Mouse (Mus musculus) skeletal muscle tissue, adult 2 months (tissue): ENCODE results near the gene Map3k13.

Source experiments
- DNase-seq: peaks from one replicate; pipeline ENCODE4 v3.0.0-alpha.2; 2012; ENCODE audit warnings: low read depth, low spot score

Map3k13 gene

DNA sequence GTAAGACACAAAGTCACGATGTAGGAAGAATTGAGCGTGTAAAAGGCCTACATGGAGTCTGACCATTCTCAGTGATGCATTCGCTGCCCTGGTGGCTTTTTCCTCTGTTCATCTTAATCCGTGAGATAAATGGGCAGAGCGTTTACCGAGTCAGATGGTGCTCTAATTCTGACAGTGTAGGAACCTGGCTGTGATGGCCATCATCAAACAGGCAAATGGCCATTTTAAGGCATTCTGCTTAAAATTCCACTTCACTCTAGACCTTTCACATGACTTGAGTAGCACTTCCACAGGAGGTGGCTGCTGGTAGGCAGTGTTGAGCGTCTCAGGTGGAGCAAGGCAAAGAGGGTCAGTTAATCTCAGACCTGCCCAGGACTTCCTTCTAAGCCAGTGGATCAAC, 58.2 kb downstream of the Map3k13 start:
- DNase-seq, result no peak

GRCm38 (mm10) chr16:21853446-21853941, 59.3 kb downstream of the Map3k13 start:
- no peak for DNase-seq

DNA sequence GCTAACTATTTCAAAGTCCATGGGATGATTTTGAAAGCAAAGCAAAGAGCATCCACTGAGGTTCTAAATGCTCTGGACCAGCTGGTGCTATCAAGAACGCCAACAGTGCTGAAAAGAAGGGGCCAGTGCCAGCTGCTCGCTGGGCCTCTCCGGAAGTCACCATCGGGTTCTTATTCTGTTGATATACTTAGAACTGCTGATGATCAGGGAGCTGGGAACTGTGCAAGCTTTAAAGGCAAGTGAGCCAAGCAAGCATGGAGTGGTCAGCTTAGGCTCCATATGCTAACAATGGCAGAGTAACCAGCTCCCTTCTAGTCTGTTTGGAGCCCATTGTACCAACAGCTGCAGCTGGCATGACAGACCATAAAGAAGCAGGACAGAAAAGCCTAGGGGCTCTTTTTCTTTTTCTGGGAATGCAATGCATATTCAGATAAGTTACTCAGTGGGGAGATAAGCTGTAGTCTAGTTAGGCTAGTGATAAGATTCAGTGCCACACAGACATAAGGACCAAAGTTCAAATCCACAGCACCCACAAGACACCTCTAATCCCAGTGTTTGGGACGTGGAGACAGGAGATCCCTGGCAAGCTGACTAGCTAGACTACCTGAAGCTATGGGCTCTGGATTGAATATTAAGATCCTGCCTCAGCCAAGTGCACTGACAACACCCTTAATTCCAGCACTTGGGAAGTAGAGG, 60.6 kb downstream of the Map3k13 start:
- DNase-seq, result no peak

- no peak for DNase-seq
These were observed 62.0 kb downstream of the Map3k13 start for GRCm38 (mm10) chr16:21856134-21856533.

DNA sequence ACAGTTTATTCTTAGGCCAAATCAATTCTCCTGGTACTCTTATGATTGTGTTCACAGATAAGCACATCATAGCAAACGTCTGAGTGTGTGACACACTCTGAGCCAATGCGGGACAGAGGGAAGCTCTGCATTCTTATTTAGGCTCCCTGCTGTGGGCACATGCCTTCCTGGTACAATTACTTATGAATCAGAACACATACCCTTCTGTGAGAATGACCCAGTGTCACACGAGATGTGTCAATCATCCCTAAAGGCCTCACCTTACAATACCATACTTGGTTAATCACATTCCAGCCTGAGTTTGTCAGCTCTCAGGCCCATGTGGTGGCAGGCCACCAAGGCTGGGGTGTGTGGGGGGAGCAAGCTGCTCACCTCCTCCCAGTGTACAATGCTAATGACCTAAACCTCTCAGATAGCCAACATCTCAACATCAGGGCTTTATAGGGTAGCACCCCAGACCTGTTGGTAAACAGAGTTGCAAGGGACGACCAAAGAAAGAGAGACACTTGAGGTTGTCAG, 63.0 kb downstream of the Map3k13 start:
- no peak for DNase-seq

- DNase-seq, result no peak
These were observed 64.0 kb downstream of the Map3k13 start for GRCm38 (mm10) chr16:21858163-21858562.

DNA sequence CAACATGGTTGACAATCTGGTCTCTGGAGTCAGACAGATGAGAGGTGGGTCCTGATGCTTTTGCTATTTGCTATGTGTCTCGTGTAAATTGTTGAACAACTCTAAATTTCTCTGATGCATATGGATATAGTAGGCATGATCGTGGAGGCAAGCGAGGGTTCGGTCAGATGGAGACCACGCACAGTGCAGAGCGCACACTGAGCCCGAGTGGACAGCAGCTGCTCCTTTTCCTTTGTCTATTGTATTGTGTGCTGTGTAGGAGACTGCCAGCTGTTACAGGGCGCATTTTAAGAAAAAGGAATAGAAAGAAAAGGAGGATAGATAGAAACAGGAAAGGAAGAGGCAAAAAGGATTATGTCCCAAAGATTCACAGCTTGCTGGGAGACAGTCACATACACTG, 64.7 kb downstream of the Map3k13 start:
- DNase-seq, result no peak

- no peak for DNase-seq
These were observed 68.3 kb downstream of the Map3k13 start for GRCm38 (mm10) chr16:21862448-21862847.

DNA sequence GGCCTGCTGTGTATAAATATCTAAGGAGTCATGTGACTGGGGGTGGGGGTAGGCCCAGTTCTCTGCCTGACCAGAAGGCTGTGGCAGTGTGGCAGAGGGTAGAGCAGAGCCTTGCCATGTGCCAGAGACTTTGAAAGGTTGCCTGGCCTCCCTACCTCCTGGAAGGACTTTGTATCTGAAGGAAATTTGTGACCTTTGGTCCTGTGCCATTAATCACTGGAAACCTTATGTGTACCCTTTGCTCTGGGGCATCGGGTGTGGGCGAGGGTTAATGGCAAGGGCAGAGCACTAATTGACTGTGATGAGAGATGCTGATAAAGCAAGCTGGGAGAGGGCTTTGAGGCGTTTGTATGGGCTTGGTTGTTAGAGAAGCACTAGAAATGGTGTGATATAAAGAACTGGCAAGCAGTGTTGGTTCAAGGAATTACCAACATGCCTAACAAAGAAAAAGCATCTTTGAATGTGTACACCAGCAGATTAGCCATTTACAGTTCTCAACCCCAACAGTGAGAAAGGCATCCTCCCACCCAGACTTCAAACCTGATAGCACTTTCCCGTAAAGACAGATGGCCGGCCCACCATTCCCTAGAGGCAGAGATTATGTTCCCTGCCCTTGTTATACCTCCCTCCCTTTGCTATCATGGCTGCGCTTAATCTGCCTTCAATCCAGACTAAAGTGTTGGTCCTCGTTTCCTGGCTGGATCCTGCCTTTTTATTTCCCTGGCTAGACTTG, 71.3 kb downstream of the Map3k13 start:
- DNase-seq, result no peak

GRCm38 (mm10) chr16:21865983-21866575, 71.9 kb downstream of the Map3k13 start:
- no peak for DNase-seq

DNA sequence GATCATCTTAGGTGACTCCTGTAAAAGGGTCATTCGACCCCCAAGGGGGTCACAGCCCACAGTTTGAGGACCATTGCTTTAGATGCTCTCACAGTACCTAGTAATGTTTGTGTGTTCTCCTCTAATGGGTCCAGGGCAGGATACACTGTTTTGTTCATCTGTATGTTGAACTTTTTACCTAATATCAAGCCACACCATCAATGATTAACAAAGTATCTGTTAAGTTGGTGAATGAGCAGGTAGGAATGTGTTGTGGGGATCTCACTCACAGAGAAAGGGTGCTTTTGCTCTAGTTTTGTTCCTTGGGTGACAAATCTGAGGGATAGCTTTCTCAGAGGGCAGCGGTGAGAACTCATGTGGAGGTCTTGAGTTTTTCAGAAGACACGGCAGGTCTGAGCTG, 73.6 kb downstream of the Map3k13 start:
- no peak for DNase-seq

- DNase-seq, result no peak
These were observed 74.5 kb downstream of the Map3k13 start for GRCm38 (mm10) chr16:21868651-21869050.

GRCm38 (mm10) chr16:21869879-21870278, 75.7 kb downstream of the Map3k13 start:
- no peak for DNase-seq

- no peak for DNase-seq
These were observed 83.6 kb downstream of the Map3k13 start for GRCm38 (mm10) chr16:21877735-21878134.

- no peak for DNase-seq
These were observed 84.7 kb downstream of the Map3k13 start for GRCm38 (mm10) chr16:21878834-21879233.

- no peak for DNase-seq
These were observed 87.0 kb downstream of the Map3k13 start for GRCm38 (mm10) chr16:21881181-21881580.

DNA sequence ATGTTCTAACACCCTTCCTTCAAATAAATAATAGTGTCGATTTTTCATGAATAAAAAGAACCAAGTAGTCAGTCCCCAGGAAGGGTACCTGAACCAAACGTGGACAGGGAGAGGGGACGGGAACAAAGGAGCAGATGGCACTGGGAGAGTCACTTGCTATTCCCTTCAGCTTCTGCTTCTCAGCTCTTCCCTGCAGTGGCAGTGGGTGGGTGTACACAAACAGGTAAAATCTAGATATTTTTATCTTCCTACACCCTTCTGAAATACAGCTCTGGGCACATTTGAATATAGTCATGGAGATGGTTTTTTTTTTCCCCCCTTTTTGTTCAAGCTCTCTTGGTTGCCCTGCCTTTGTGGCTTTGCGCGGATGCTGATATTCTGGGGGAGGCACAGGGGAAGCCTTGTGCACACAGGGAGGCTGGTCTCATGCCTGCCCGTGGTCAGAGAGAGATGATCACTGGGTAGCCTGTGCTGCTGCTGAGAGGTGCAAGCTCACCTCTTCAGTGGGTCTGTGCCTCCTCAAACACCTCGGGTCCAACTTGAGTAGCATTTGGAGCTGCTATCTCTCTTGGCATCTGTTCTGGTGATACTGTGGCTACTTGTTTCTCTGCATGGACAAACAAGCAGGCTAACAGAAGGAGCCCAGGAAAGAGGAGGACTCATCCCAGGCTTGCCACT, 87.6 kb downstream of the Map3k13 start:
- no peak for DNase-seq

GRCm38 (mm10) chr16:21887601-21888000, 93.5 kb downstream of the Map3k13 start:
- no peak for DNase-seq

GRCm38 (mm10) chr16:21893890-21894289, 99.7 kb downstream of the Map3k13 start:
- no peak for DNase-seq

DNA sequence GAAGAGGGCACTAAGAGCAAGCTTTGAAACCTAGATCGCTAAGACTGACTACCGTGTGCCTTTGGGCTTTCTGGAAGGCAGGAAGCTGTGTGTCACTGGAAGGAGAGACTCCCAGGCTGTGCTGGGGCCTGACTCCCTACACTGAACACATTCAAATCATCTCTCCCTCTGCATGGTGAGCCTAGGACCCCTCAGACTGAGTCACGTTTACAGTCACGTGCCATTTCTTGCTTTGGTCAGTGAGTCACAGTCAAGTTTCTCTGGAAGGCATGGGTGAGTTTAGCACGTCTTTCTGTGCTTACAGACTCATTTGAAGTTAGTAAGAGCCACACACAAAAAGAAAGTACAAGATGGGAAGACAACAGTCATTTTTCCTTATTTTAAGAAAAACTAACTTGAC, 107.1 kb downstream of the Map3k13 start:
- DNase-seq, result no peak

GRCm38 (mm10) chr16:21904636-21905035, 110.5 kb downstream of the Map3k13 start:
- no peak for DNase-seq

GRCm38 (mm10) chr16:21905996-21906395, 111.8 kb downstream of the Map3k13 start:
- no peak for DNase-seq
